Comparison of ENCODE assay signal across 8 mouse cellular contexts in genomic region chr6:108735910-108736750, GRCm38 (mm10). TPM values are rescaled to one million over a fixed set of nuclear protein-coding genes. Genes with fewer than 3 reads are reported as not detected.
DNase-seq lines count a peak whose midpoint lies in the region; ATAC-seq lines count a peak whose summit lies in the region.

No protein-coding gene starts in this region.

- no peak overlapping the region for H3K4me3 ChIP-seq in forebrain, embryonic 12.5 days (replicated peaks)
- no peak overlapping the region for H3K4me3 ChIP-seq in hindbrain, embryonic 15.5 days

- H3K4me2 ChIP-seq in forebrain, embryonic 12.5 days, result no peak overlapping the region
- H3K4me2 ChIP-seq in hindbrain, embryonic 15.5 days, result no peak overlapping the region

- peak; percentile 73 for DNase-seq in MN1 (ENCODE audit: low spot score)
- peak; percentile 68 for DNase-seq in c-Kit-positive CD71-negative TER-119-negative erythroid progenitor cells, embryonic 14.5 days (ENCODE audit: low read depth)
- DNase-seq in layer of hippocampus, postnatal 25 days (ENCODE audit: extremely low spot score in 1 of 2, low spot score in 1 of 2), result peak; percentile 60 to 88
- DNase-seq in lung, postnatal 4 days, result peak; percentile 55 to 79
- peak; percentile 38 for DNase-seq in retina, postnatal 7 days (ENCODE audit: low read depth, low spot score)
- DNase-seq in urinary bladder, postnatal 25 days (ENCODE audit: low spot score), result peak; percentile 59

- H3K27ac ChIP-seq in forebrain, embryonic 12.5 days, result no peak overlapping the region
- no peak overlapping the region for H3K27ac ChIP-seq in hindbrain, embryonic 15.5 days (replicated peaks)

- peak; percentile 81; the same call in 1 of the 2 replicates for ATAC-seq in forebrain, embryonic 12.5 days (ENCODE audit: low FRiP score)
- ATAC-seq in hindbrain, embryonic 15.5 days (ENCODE audit: low FRiP score, low read depth), result peak; percentile 82; the same call in 1 of the 2 replicates

- 55% methylated on average over 9 of the region's 9 CpGs for WGBS in forebrain, embryonic 12.5 days
- WGBS in hindbrain, embryonic 15.5 days, result 53% methylated on average over 9 of the region's 9 CpGs

- no peaks in the 10 kb centered on the region for H3K27me3 ChIP-seq in forebrain, embryonic 12.5 days
- no peaks in the 10 kb centered on the region for H3K27me3 ChIP-seq in hindbrain, embryonic 15.5 days

- no peaks in the 10 kb centered on the region for H3K4me1 ChIP-seq in forebrain, embryonic 12.5 days
- no peaks in the 10 kb centered on the region for H3K4me1 ChIP-seq in hindbrain, embryonic 15.5 days (replicated peaks)

- H3K9me3 ChIP-seq in forebrain, embryonic 12.5 days, result no peaks in the 10 kb centered on the region
- no peaks in the 10 kb centered on the region for H3K9me3 ChIP-seq in hindbrain, embryonic 15.5 days

- H3K9ac ChIP-seq in forebrain, embryonic 12.5 days, result no peak overlapping the region
- H3K9ac ChIP-seq in hindbrain, embryonic 15.5 days, result no peak overlapping the region

- H3K36me3 ChIP-seq in forebrain, embryonic 12.5 days (replicated peaks), result no peaks in the 10 kb centered on the region
- H3K36me3 ChIP-seq in hindbrain, embryonic 15.5 days, result no peaks in the 10 kb centered on the region

RNA-seq across cellular contexts. Expression of gene Arl8b, which starts 46.8 kb away (rescaled TPM):
- polyA plus RNA-seq in forebrain, embryonic 12.5 days (2016; fragmentation: Nextera tagmentation; extraction: Ambion mirVana), result 78.2 and 81.8 TPM in 2 replicates
- polyA plus RNA-seq in hindbrain, embryonic 15.5 days (2015; fragmentation: Nextera tagmentation; extraction: Ambion mirVana), result 97.4 and 109 TPM in 2 replicates
- total RNA-seq in layer of hippocampus, postnatal 25 days (2021), result 100 to 1,000 TPM; 186 to 217 TPM
